Mouse (Mus musculus) thymus, postnatal 36 days (tissue): ENCODE data around the gene Pheta2.
A peak's percentile ranks its signal among the peaks of the same experiment; 100 is the strongest.
"Not testable (repeated sequence)": the region's sequence is repeated elsewhere in the genome, so short reads cannot be mapped to it uniquely, and the experiment has no call there.

Source experiments
- DNase-seq, 2 experiments: peaks; one replicate each; pipeline ENCODE4 v3.0.0; 2022; ENCODE audit warnings: mixed read lengths in 2 of 2

Pheta2 gene

DNA sequence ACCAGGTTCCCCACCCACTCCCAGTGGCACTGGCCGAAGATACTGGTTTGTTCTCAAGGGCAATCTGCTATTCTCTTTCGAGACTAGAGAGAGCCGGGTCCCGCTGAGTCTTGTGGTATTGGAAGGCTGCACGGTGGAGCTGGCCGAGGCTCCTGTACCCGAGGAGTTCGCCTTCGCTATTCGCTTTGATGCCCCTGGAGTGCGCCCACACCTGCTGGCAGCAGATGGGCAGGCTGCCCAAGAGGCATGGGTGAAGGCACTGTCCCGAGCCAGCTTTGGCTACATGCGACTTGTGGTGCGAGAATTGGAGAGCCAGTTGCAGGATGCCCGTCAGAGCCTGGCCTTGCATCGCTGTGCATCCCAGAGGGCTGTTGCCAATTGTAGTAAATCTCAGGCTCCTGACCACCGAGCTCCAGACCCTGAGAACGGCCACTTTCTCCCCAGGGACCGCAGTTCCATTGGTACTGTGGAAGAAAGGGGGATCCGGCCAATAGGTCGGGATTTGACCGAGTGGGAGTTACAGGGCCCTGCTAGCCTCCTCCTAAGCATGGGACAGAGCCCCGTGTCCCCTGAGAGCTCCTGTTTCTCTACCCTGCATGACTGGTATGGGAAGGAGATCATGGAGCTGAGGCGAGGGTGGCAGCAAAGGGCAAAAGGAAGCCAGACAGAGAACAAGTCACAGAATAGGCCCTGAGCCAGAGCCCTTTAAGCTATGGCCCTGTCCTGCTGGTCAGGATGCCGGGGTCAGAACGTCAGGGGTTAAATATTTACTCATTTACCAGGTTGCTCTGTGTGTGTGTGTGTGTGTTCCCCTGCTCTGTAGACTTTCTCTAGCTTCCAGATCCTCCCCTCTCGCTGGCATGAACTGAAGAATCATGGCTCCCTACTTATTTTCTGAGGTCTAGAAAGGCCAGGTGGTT, 4.9 kb downstream of the Pheta2 start:
- DNase-seq, result no peak

GRCm38 (mm10) chr15:82344971-82345370, 6.2 kb downstream of the Pheta2 start:
- DNase-seq, result no peak

- peak; percentile 96 to 98 for DNase-seq
Observed at GRCm38 (mm10) chr15:82345820-82346470, 7.2 kb downstream of the Pheta2 start.

DNA sequence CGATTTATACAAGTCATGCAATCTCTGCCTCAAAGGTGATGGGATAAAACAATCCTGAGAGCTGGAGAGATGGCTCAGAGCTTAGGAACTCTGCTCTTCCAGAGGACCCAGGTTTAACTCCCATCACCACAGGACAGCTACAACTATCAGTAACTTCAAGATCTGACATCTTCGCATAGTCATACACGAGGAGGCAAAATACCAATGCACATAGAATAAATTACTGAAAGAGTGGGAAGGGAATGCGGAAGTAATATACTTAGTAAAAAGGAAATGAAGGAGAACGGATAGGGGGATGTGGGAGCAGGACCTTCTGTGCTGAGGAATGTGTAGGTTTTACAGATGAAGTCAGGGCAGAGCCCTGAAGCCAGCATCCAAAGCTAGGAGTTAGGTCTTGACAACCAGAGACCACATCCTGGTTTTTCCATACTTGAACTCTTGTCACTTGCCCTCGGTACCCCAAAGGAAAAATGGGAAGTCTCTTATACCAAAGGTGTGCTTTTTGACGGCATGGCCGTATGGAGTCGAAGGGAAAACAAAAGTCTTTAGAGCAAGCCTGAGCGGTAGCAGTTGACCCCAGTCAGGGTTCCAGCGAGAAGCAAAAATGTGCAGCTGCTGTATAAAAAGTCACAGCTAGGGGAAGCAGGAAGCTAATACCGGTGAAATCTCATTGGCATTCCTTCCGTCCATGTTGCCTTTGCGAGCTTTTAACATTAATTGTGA, 8.0 kb downstream of the Pheta2 start:
- DNase-seq, result no peak

DNA sequence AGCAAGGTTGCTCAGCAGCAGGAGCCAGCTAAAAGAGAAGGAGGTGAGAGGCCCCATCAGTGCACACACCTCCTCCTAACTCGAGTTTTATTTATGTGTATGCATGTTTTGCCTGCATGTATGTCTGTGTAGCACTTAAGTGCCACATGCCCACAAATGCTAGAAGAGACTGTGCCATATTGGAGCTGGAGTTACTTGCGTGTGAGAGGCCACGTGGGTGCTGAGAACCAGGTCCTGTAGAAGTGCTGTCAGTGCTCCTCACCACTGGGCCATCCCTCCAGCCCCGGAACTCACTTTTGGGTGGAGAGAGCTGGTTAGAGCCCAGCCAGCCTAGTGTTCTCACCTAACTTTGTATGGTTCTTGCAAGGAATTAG, 8.5 kb downstream of the Pheta2 start:
- DNase-seq, result no peak

DNA sequence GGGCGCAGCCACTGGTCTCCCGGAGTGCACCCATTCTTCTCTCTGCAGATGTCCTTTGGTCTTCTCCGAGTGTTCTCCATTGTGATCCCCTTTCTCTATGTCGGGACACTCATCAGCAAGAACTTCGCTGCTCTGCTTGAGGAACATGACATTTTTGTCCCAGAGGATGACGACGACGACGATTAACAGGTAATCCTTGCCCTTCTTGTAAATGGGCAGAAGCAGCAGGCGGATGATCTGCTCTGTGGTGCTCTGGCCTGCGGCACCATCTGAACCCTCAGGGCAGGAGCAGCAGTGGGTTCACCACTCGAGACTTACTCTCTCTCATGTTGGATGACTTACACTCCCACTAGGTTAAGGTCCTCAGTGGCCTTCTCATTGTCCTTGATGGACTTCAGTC, 9.1 kb downstream of the Pheta2 start:
- DNase-seq, result no peak

DNA sequence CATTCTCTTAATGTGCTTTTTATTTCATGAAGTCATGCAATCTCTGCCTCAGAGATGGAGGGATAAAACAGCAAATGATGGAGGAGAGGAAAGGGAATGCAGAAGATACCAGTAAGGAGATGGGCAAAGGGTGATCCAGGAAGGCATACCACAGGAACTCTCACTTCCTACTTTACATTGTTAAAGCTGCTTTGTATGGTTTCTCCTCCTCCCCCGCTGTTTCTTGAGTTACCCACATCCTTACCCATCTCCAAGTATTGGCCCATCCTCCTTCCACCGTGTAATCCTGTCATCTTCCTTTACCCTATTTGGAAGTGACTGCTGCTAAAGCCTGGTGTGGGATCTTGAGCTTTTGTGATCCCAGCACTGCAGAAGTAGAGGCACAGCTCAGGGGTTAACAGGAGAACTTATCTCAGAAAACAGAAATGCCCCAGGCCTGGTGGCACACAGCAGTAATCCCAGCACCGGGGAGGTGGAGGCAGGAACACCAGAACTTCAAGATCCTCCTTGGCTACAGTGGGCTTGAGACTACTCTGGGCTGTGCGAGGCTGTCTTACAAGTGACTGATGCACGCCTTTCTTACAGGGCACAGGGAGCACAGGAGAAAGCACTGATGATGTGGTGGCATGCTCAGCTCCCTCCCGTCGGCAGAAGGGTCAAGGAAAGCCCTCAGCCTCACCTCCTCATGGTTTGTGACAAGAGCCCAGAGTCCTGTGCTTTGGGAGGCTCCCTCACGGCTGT, 9.7 kb downstream of the Pheta2 start:
- DNase-seq, result no peak

GRCm38 (mm10) chr15:82348999-82349341, 10.2 kb downstream of the Pheta2 start:
- DNase-seq, result no peak

DNA sequence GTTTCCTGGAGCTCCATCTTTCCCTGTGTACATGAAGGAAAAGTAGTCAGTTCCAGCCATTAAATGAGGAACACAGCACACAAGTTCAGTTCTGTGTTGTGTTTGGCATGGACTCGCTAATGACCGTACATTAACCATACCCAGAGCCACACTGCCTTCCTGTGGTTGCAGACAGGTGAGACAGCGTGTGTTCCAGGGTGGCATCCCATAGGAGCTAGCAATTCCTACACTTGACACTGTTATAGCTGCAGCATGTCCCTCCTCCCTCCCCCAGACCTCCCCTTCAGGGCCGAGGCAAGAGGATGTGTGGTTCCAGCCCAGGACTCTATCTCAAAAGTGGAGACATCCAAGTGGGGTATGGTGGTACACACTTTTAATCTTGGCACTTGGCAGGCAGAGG, 11.6 kb downstream of the Pheta2 start:
- no peak for DNase-seq

DNA sequence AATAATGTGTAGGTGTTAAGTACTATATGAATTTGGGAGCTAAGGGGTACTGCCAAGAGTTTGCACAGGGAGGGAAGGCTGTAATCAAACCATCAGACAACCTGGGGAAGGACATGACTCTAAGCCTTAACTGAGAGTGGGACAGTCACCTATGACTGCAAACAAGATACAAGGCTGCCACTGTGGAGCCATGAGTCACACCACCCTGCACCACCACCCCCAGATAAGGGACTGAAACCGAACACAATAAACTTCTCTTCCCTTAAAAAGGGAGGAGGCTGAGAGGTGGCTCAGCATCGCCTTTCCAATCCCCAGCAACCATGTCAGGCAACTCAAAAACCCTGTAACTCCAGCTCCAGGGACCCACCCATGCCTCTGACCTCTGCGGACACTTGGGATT, 12.7 kb downstream of the Pheta2 start:
- DNase-seq, result no peak

DNA sequence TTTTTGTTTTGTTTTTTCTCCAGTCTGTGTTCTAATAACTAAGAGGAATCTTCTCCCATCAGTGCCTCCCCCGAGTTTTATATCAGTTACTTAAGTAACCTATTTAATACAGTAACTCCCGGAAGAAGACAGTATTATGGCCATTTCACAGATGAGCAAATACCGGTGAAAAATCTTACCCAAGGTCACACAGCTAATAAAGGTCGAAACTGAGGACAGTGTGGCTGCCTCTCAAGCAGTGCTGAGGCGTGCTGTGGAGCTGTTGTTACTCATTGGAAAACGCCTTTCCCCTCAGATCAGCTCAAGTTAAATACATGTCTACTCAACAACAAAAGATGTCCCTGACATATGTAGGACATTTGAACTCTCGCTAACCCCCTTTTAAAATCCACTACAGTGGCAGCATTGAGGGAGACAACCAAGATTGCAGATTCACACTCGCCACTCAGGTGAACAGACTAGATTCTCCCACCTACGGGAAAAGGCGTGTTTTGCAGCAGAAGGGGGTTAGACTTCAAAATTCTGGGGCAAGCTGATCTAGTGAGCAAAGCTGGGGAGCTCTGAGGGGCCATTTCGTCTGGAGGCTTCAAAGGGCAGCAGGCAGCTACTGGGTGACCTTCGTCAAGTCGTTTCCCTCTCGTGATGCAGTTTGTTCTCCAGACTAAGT, 14.5 kb downstream of the Pheta2 start:
- DNase-seq, result peak in 1 of 2 experiments; percentile 25

GRCm38 (mm10) chr15:82353745-82354113, 15.0 kb downstream of the Pheta2 start:
- DNase-seq, result no peak

- peak; percentile 94 to 97 for DNase-seq
Observed at GRCm38 (mm10) chr15:82354126-82354945, 15.6 kb downstream of the Pheta2 start, which contains the start of gene Ndufa6. Gene Ndufa6 (minus strand): TSS chr15:82354322.

- DNase-seq, result no peak
Observed at GRCm38 (mm10) chr15:82358431-82359260, 19.9 kb downstream of the Pheta2 start.

DNA sequence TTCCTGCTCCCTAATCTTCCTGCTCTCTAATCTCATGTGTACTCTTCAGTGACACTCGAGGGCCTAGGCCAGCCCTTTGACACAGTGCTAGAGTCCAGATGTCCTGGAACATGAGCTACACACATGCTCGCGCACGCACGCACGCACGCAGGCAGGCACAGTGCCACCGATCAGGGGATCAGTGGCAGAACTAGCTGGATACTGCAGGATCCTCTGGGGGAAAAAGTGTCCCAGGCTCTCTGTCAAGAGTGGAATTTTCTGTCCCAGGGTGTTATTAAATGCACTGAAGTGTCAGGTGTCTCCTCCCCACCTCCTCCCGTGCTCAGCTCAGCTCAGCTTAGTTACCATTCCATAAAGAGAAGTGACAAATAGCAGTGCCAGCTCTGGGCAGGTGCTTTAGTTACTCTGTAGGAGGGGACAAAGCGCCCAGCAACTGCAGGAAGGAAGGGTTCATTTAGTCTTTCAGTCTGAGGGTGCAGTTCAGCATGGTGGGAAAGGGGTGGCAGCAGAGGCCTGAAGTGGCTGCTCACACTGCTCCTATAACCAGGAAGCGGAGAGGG, 22.8 kb downstream of the Pheta2 start:
- DNase-seq, result peak; percentile 35 to 52

GRCm38 (mm10) chr15:82362234-82362633, 23.5 kb downstream of the Pheta2 start:
- no peak for DNase-seq

DNA sequence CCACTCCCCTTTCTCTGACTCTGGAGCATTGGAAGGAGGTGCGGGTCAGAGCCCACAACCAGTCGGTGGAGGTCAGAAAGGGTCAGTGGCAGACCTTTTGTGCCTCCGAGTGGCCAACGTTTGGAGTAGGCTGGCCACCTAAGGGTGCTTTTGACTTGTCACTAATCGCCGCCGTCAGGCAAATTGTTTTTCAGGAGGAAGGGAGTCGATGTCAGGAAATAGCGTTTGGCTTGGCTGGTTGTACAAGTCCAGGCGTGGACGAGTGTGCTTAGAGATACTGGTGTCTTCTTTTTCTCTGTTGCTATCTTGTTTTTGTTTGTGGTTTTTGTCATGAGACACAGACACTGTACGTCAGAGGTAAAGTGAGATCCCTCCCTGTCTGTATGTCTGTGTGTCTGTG, 25.1 kb downstream of the Pheta2 start:
- DNase-seq, result not testable (repeated sequence)

- DNase-seq, result not testable (repeated sequence)
Observed at GRCm38 (mm10) chr15:82364561-82364960, 25.8 kb downstream of the Pheta2 start.

GRCm38 (mm10) chr15:82368146-82368545, 29.4 kb downstream of the Pheta2 start:
- no peak for DNase-seq

- no peak for DNase-seq
Observed at GRCm38 (mm10) chr15:82368851-82369250, 30.1 kb downstream of the Pheta2 start.
